Mouse (Mus musculus) small intestine, adult 2 months (tissue): ENCODE measurements around the gene Foxp4.

Experiments used
- CTCF ChIP-seq: fragments of 200-500 bp; IDR thresholded peaks from 2 replicates; pipeline ENCODE4 v1.5.1; 2012; ENCODE audit warnings: low read depth, mild to moderate bottlenecking, control low read depth, inconsistent platforms, low read length, moderate library complexity, mixed read lengths; ENCODE audit not compliant: insufficient replicate concordance, insufficient read length; ENCODE audit errors: extremely low read depth
- POLR2A ChIP-seq: fragments of 200-500 bp; IDR thresholded peaks from 2 replicates; pipeline ENCODE4 v1.6.1; 2012; ENCODE audit warnings: low read depth, mild to moderate bottlenecking, control low read depth, inconsistent platforms, low read length, moderate library complexity

GRCm38 (mm10) chr17:47925340-47925926 is 988 bp upstream of the Foxp4 start:
- no peak for TF ChIP-seq CTCF
- no peak for TF ChIP-seq POLR2A
